Mouse (Mus musculus) kidney, adult 8-10 months (tissue): ENCODE results near the gene Ablim1.

Experiments used
- DNase-seq, 2 experiments: peaks; one replicate each; pipeline ENCODE4 v3.0.0; 2022

The Ablim1 gene

GRCm38 (mm10) chr19:57052016-57052415, 262.7 kb downstream of the Ablim1 start:
- no peak for DNase-seq

- no peak for DNase-seq
These were observed 265.1 kb downstream of the Ablim1 start for GRCm38 (mm10) chr19:57049592-57050090.

- peak; percentile 19 to 50 for DNase-seq
These were observed 266.9 kb downstream of the Ablim1 start for GRCm38 (mm10) chr19:57047671-57048320.

GRCm38 (mm10) chr19:57039258-57039657, 275.5 kb downstream of the Ablim1 start:
- DNase-seq = no peak

GRCm38 (mm10) chr19:57036860-57037259, 277.9 kb downstream of the Ablim1 start:
- DNase-seq = no peak

- DNase-seq = peak; percentile 61 to 78
These were observed 283.1 kb downstream of the Ablim1 start for GRCm38 (mm10) chr19:57031582-57031981.

GRCm38 (mm10) chr19:57029461-57029860, 285.3 kb downstream of the Ablim1 start:
- no peak for DNase-seq

- no peak for DNase-seq
These were observed 286.2 kb downstream of the Ablim1 start for GRCm38 (mm10) chr19:57028327-57029179.

- no peak for DNase-seq
These were observed 288.2 kb downstream of the Ablim1 start for GRCm38 (mm10) chr19:57026501-57026900.

GRCm38 (mm10) chr19:57017785-57018179, 296.9 kb downstream of the Ablim1 start:
- DNase-seq = no peak

- DNase-seq = no peak
These were observed 297.5 kb downstream of the Ablim1 start for GRCm38 (mm10) chr19:57016995-57017784.

GRCm38 (mm10) chr19:57014808-57015207, 299.9 kb downstream of the Ablim1 start:
- no peak for DNase-seq

GRCm38 (mm10) chr19:57013271-57013677, 301.4 kb downstream of the Ablim1 start:
- peak; percentile 62 to 71 for DNase-seq

GRCm38 (mm10) chr19:57012068-57012467, 302.7 kb downstream of the Ablim1 start:
- DNase-seq = no peak

GRCm38 (mm10) chr19:57010064-57010463, 304.7 kb downstream of the Ablim1 start:
- no peak for DNase-seq

- no peak for DNase-seq
These were observed 305.1 kb downstream of the Ablim1 start for GRCm38 (mm10) chr19:57009653-57010052.

- DNase-seq = peak; percentile 74 to 84
These were observed 306.7 kb downstream of the Ablim1 start, which contains the start of gene Afap1l2 for GRCm38 (mm10) chr19:57007781-57008710. Gene Afap1l2 (minus strand): TSS chr19:57008228.

- peak; percentile 81 to 83 for DNase-seq
These were observed 307.4 kb downstream of the Ablim1 start for GRCm38 (mm10) chr19:57007291-57007690.

- no peak for DNase-seq
These were observed 307.9 kb downstream of the Ablim1 start for GRCm38 (mm10) chr19:57006841-57007240.

- DNase-seq = no peak
These were observed 309.7 kb downstream of the Ablim1 start for GRCm38 (mm10) chr19:57005062-57005461.

- peak; percentile 58 to 71 for DNase-seq
These were observed 311.3 kb downstream of the Ablim1 start for GRCm38 (mm10) chr19:57003460-57003810.
